Mouse (Mus musculus) megakaryocyte, adult 5-6 weeks (primary cell): ENCODE results near the gene Sit1. TPM values are rescaled to one million over a fixed set of nuclear protein-coding genes. Genes with fewer than 3 reads are reported as not detected.
"Not testable (repeated sequence)": the region's sequence is repeated elsewhere in the genome, so short reads cannot be mapped to it uniquely, and the experiment has no call there.

Source experiments
- ATAC-seq: 2 replicates; pipeline ENCODE4 v1.8.0; 2016; ENCODE audit warnings: mild to moderate bottlenecking, inconsistent platforms; ENCODE audit not compliant: poor library complexity, severe bottlenecking
- total RNA-seq, 2 experiments: library from RNA; stranded (forward) in 1 of 2; stranded (reverse) in 1 of 2; fragments of 153-499, 151-499 nt in 1 of 2; fragments of 221-1000, 200-1000 nt in 1 of 2; gene quantifications; 2 replicates each; pipeline versions ENCODE4 v1.2.3 to v1.2.4; 2015 to 2017

Gene Sit1
- total RNA-seq, 2 experiments from 2014 or later, result 0.77 TPM; not detected in 1

- ATAC-seq, result no peak
Observed at GRCm38 (mm10) chr4:43503041-43503440, 19.5 kb upstream of the Sit1 start.

- ATAC-seq, result peak; percentile 83
Observed at GRCm38 (mm10) chr4:43499407-43500333, 16.1 kb upstream of the Sit1 start, which contains the start of gene Arhgef39. Gene Arhgef39 (minus strand): TSS chr4:43499695.

- ATAC-seq, result peak; percentile 38
Observed at GRCm38 (mm10) chr4:43498983-43499382, 15.4 kb upstream of the Sit1 start.

- no peak for ATAC-seq
Observed at GRCm38 (mm10) chr4:43497946-43498345, 14.4 kb upstream of the Sit1 start.

GRCm38 (mm10) chr4:43497405-43497804, 13.9 kb upstream of the Sit1 start:
- no peak for ATAC-seq

- no peak for ATAC-seq
Observed at GRCm38 (mm10) chr4:43496587-43496986, 13.1 kb upstream of the Sit1 start.

GRCm38 (mm10) chr4:43493846-43494240, 10.3 kb upstream of the Sit1 start:
- ATAC-seq, result no peak

GRCm38 (mm10) chr4:43493186-43493845, 9.8 kb upstream of the Sit1 start:
- ATAC-seq, result peak; percentile 81

- ATAC-seq, result peak; percentile 91
Observed at GRCm38 (mm10) chr4:43492821-43493185, 9.3 kb upstream of the Sit1 start, which contains the start of gene Ccdc107. Gene Ccdc107 (plus strand): TSS chr4:43492900.

GRCm38 (mm10) chr4:43492101-43492820, 8.7 kb upstream of the Sit1 start:
- no peak for ATAC-seq

GRCm38 (mm10) chr4:43490801-43491200, 7.3 kb upstream of the Sit1 start:
- ATAC-seq, result no peak

- ATAC-seq, result no peak
Observed at GRCm38 (mm10) chr4:43489611-43490010, 6.1 kb upstream of the Sit1 start.

- ATAC-seq, result not testable (repeated sequence)
Observed at GRCm38 (mm10) chr4:43485666-43486065, 2.1 kb upstream of the Sit1 start.

GRCm38 (mm10) chr4:43482591-43482990, 943 bp downstream of the Sit1 start:
- ATAC-seq, result no peak

- ATAC-seq, result peak; percentile 13; the same call in 1 of the 2 replicates
Observed at GRCm38 (mm10) chr4:43481894-43482456, 1.6 kb downstream of the Sit1 start.

- no peak for ATAC-seq
Observed at GRCm38 (mm10) chr4:43480985-43481384, 2.5 kb downstream of the Sit1 start.

GRCm38 (mm10) chr4:43478906-43479832, 4.4 kb downstream of the Sit1 start:
- peak; percentile 52 for ATAC-seq

GRCm38 (mm10) chr4:43478534-43478858, 5.0 kb downstream of the Sit1 start:
- peak; percentile 56 for ATAC-seq

GRCm38 (mm10) chr4:43477857-43478533, 5.5 kb downstream of the Sit1 start:
- peak; percentile 90 for ATAC-seq
